ENCODE assay signal across 12 mouse cellular contexts in the genomic region with DNA sequence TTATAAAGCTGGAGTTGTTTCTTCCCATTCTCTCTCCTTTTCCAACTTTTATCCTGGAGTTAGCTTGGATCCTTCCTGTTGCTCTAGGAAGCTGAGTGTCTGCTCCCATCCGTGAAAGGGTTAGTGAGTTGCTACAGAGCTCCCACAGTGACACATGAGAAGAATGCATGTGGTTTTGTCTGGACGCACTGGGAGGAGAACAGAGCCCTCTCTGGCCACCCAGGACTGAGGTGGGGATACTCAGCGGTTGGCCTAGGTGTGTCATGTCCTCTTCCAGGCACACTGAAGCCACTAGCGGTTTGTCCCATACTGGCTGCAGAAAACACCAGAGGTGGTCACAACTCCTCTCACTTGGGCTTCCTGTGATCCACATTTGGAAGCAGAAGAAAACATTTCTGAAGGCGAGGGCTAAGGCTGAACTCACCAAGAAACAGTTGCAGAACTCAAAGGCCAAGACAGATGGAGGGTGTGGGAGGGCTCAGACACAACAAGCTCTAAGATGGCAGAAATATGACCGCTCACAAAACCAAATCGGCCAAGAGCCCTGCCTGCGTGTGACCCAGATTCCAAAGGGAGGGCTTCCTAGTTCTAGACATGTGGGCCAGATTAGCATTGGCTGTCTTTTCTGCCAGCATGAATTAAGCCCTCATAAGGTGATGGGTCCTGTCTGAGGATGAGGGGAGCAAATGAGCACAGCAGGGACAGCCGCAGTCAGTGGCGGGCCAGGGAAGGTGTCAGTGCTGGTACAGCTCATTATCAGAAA. TPM values are rescaled to one million over a fixed set of nuclear protein-coding genes. Genes with fewer than 3 reads are reported as not detected.
DNase-seq lines count a peak whose midpoint lies in the region; ATAC-seq lines count a peak whose summit lies in the region.
"Had no signal": no experiment of that assay in that cellular context is flagged by ENCODE, and none has a peak within 500 bp of the region (broad histone marks: within the 10 kb centered on the region; RNA-seq: fewer than 3 reads in every experiment).

No protein-coding gene starts in this region.

- H3K36me3 ChIP-seq in midbrain, embryonic 13.5 days, result no peaks in the 10 kb centered on the region
- H3K36me3 ChIP-seq in midbrain, embryonic 15.5 days (replicated peaks), result no peaks in the 10 kb centered on the region
- H3K36me3 ChIP-seq in forebrain, embryonic 15.5 days, result no peaks in the 10 kb centered on the region
- H3K36me3 ChIP-seq in heart, embryonic 11.5 days (ENCODE audit: control insufficient read depth, insufficient read depth, low read length), result no peaks in the 10 kb centered on the region
- H3K36me3 ChIP-seq: limb, embryonic 15.5 days had no signal

- H3K9ac ChIP-seq in midbrain, embryonic 13.5 days (replicated peaks), result no peak overlapping the region
- no peak overlapping the region for H3K9ac ChIP-seq in midbrain, embryonic 15.5 days
- H3K9ac ChIP-seq in forebrain, embryonic 15.5 days (replicated peaks), result no peak overlapping the region
- no peak overlapping the region for H3K9ac ChIP-seq in heart, embryonic 11.5 days (ENCODE audit: low read depth, low read length)
- H3K9ac ChIP-seq: limb, embryonic 15.5 days had no signal

- H3K4me2 ChIP-seq in midbrain, embryonic 13.5 days (replicated peaks), result no peak overlapping the region
- H3K4me2 ChIP-seq in midbrain, embryonic 15.5 days, result no peak overlapping the region
- H3K4me2 ChIP-seq in forebrain, embryonic 15.5 days (replicated peaks), result no peak overlapping the region
- H3K4me2 ChIP-seq in heart, embryonic 11.5 days, result no peak overlapping the region
- H3K4me2 ChIP-seq: limb, embryonic 15.5 days had no signal

- no peaks in the 10 kb centered on the region for H3K9me3 ChIP-seq in midbrain, embryonic 13.5 days
- no peaks in the 10 kb centered on the region for H3K9me3 ChIP-seq in midbrain, embryonic 15.5 days
- H3K9me3 ChIP-seq in forebrain, embryonic 15.5 days, result no peaks in the 10 kb centered on the region
- H3K9me3 ChIP-seq in heart, embryonic 11.5 days (replicated peaks; ENCODE audit: control insufficient read depth, low read length), result no peaks in the 10 kb centered on the region
- H3K9me3 ChIP-seq: limb, embryonic 15.5 days had no signal

- ATAC-seq in frontal cortex, adult (ENCODE audit: low TSS enrichment), result peak; percentile 24
- peak; percentile 27; the same call in 1 of the 2 replicates for ATAC-seq in midbrain, embryonic 13.5 days
- no peak for ATAC-seq in midbrain, embryonic 15.5 days (replicated peaks)
- ATAC-seq in forebrain, embryonic 15.5 days (replicated peaks), result no peak
- no peak for ATAC-seq in heart, embryonic 11.5 days (replicated peaks; ENCODE audit: insufficient number of reproducible peaks, low FRiP score, low TSS enrichment)

- H3K4me3 ChIP-seq in midbrain, embryonic 13.5 days (replicated peaks), result no peak overlapping the region
- H3K4me3 ChIP-seq in midbrain, embryonic 15.5 days, result no peak overlapping the region
- H3K4me3 ChIP-seq in forebrain, embryonic 15.5 days, result no peak overlapping the region
- no peak overlapping the region for H3K4me3 ChIP-seq in heart, embryonic 11.5 days (ENCODE audit: low read depth, low read length)
- H3K4me3 ChIP-seq: limb, embryonic 15.5 days had no signal

- peaks cover 38% of the 10 kb centered on the region for H3K4me1 ChIP-seq in midbrain, embryonic 13.5 days (replicated peaks)
- H3K4me1 ChIP-seq in midbrain, embryonic 15.5 days, result peaks cover 14% of the 10 kb centered on the region
- peaks cover 21% of the 10 kb centered on the region for H3K4me1 ChIP-seq in forebrain, embryonic 15.5 days
- H3K4me1 ChIP-seq in heart, embryonic 11.5 days (ENCODE audit: control insufficient read depth, insufficient read depth, low read length), result peaks cover 5% of the 10 kb centered on the region
- H3K4me1 ChIP-seq: limb, embryonic 15.5 days had no signal

- 69% methylated on average over 10 of the region's 10 CpGs for WGBS in midbrain, embryonic 13.5 days
- WGBS in midbrain, embryonic 15.5 days, result 59% methylated on average over 10 of the region's 10 CpGs
- 78% methylated on average over 10 of the region's 10 CpGs for WGBS in forebrain, embryonic 15.5 days
- WGBS in heart, embryonic 11.5 days (ENCODE audit: insufficient replicate concordance), result 77% methylated on average over 10 of the region's 10 CpGs

- no peak for DNase-seq in frontal cortex, postnatal 14 days (ENCODE audit: low spot score in 2 of 2)
- peak; percentile 48 to 51 for DNase-seq in cerebellum, postnatal 36 days
- peak; percentile 84 for DNase-seq in retina, embryonic 14.5 days (ENCODE audit: low spot score)
- DNase-seq: kidney, postnatal 10 days; lung, adult 2 months; thymus, postnatal 4 days had no signal

- H3K27ac ChIP-seq in midbrain, embryonic 13.5 days, result no peak overlapping the region
- no peak overlapping the region for H3K27ac ChIP-seq in midbrain, embryonic 15.5 days
- H3K27ac ChIP-seq in forebrain, embryonic 15.5 days (replicated peaks), result no peak overlapping the region; the same call in 1 of the 2 replicates
- H3K27ac ChIP-seq in heart, embryonic 11.5 days (ENCODE audit: low read depth, low read length), result no peak overlapping the region
- H3K27ac ChIP-seq: limb, embryonic 15.5 days had no signal

- no peaks in the 10 kb centered on the region for H3K27me3 ChIP-seq in midbrain, embryonic 13.5 days
- H3K27me3 ChIP-seq in midbrain, embryonic 15.5 days (replicated peaks), result no peaks in the 10 kb centered on the region
- H3K27me3 ChIP-seq in forebrain, embryonic 15.5 days, result no peaks in the 10 kb centered on the region
- H3K27me3 ChIP-seq in heart, embryonic 11.5 days (ENCODE audit: control insufficient read depth, insufficient read depth, low read length), result no peaks in the 10 kb centered on the region
- H3K27me3 ChIP-seq: limb, embryonic 15.5 days had no signal

RNA-seq across cellular contexts. Expression of gene Sh3bgrl2, which starts 52.3 kb away (rescaled TPM):
- 5.0 and 6.1 TPM in 2 replicates for polyA plus RNA-seq in midbrain, embryonic 13.5 days (2015; fragmentation: Nextera tagmentation; extraction: Ambion mirVana)
- polyA plus RNA-seq in midbrain, embryonic 15.5 days (2015; fragmentation: Nextera tagmentation; extraction: Ambion mirVana), result 7.7 and 8.8 TPM in 2 replicates
- 21.4 and 21.7 TPM in 2 replicates for polyA plus RNA-seq in forebrain, embryonic 15.5 days (2015; fragmentation: Nextera tagmentation; extraction: Ambion mirVana)
- polyA plus RNA-seq in heart, embryonic 11.5 days (2014; fragmentation: Nextera tagmentation; extraction: Ambion mirVana), result 20.5 and 22.4 TPM in 2 replicates

Comparison
In these comparisons a context has a peak if more than half of its experiments do, and no peak if none do; other contexts are left out.
1. ATAC-seq: peak in frontal cortex, adult (single experiment) and midbrain, embryonic 13.5 days (single experiment); none in midbrain, embryonic 15.5 days (single experiment), forebrain, embryonic 15.5 days (single experiment) and heart, embryonic 11.5 days (single experiment).
2. DNase-seq: peak in cerebellum, postnatal 36 days (2 of 2) and retina, embryonic 14.5 days (single experiment); none in frontal cortex, postnatal 14 days (0 of 2).